ENCODE assay signal across 23 mouse cellular contexts in genomic region chr17:24126801-24127200, GRCm38 (mm10). TPM values are rescaled to one million over a fixed set of nuclear protein-coding genes. Genes with fewer than 3 reads are reported as not detected.
DNase-seq lines count a peak whose midpoint lies in the region; TF ChIP-seq lines count a peak whose summit lies in the region.
"Had no signal": no experiment of that assay in that cellular context is flagged by ENCODE, and none has a peak within 500 bp of the region (broad histone marks: within the 10 kb centered on the region; RNA-seq: fewer than 3 reads in every experiment).

No protein-coding gene starts in this region.

- intact Hi-C loops in heart, postnatal 10 days (cut with DNase I): no loop called here

- no peaks in the 10 kb centered on the region for H3K27me3 ChIP-seq in thymus, adult 2 months (ENCODE audit: control insufficient read depth, insufficient read depth, low read length)
- H3K27me3 ChIP-seq: forebrain, embryonic 13.5 days; limb, embryonic 15.5 days; liver, embryonic 13.5 days; Patski had no signal

- H3K4me1 ChIP-seq in thymus, adult 2 months (replicated peaks; ENCODE audit: control insufficient read depth, insufficient read depth, low read length): peaks cover 3% of the 10 kb centered on the region
- H3K4me1 ChIP-seq: forebrain, embryonic 13.5 days; limb, embryonic 10.5 days; limb, embryonic 15.5 days had no signal

- no peaks in the 10 kb centered on the region for H3K36me3 ChIP-seq in thymus, adult 2 months (ENCODE audit: control insufficient read depth, insufficient read depth, low read length)
- H3K36me3 ChIP-seq: limb, embryonic 10.5 days; limb, embryonic 15.5 days; liver, embryonic 13.5 days had no signal

- H3K27ac ChIP-seq in thymus, adult 2 months (ENCODE audit: control insufficient read depth, insufficient read depth, low read length): no peak overlapping the region
- H3K27ac ChIP-seq: forebrain, embryonic 13.5 days; layer of hippocampus, adult 2 months; limb, embryonic 10.5 days; limb, embryonic 15.5 days; liver, embryonic 13.5 days; macrophage had no signal

- peak; percentile 24 for DNase-seq in thymus, postnatal 0 days (ENCODE audit: low spot score)
- DNase-seq in thymus, adult 2 months: no peak
- peak; percentile 35 for DNase-seq in ES-CJ7 (ENCODE audit: low read depth, low spot score)
- DNase-seq in induced T-regulatory cell, adult 2 months (ENCODE audit: low read depth): peak; percentile 56
- no peak for DNase-seq in layer of hippocampus, adult 18-20 months (ENCODE audit: low spot score in 2 of 2)
- no peak for DNase-seq in heart, postnatal 10 days
- DNase-seq in frontal cortex, postnatal 10 days (ENCODE audit: low spot score in 2 of 2): no peak
- DNase-seq: adrenal gland, postnatal 10 days; cerebellum, adult 9-10 months; cerebellum, postnatal 36 days; gastrocnemius, postnatal 14 days; kidney, postnatal 14 days; liver, embryonic 13.5 days; lung, adult 18-20 months; midbrain, embryonic 14.5 days; right cerebral cortex, adult 18-20 months; thymus, postnatal 36 days had no signal

- TF ChIP-seq POLR2A in thymus, adult 2 months (IDR thresholded peaks at IDR 0.05; ENCODE audit: control insufficient read depth, extremely low read depth, insufficient read depth, low read length, poor library complexity): no peak

- no peak overlapping the region for H3K4me3 ChIP-seq in thymus, adult 2 months (ENCODE audit: control insufficient read depth, insufficient read depth, low read length)
- H3K4me3 ChIP-seq: forebrain, embryonic 13.5 days; layer of hippocampus, adult 2 months; limb, embryonic 10.5 days; limb, embryonic 15.5 days; liver, embryonic 13.5 days had no signal

- WGBS in thymus, adult 2 months: 45% methylated on average over 3 of the region's 3 CpGs

- TF ChIP-seq CTCF in thymus, adult 2 months (IDR thresholded peaks at IDR 0.05; ENCODE audit: borderline replicate concordance, control insufficient read depth, extremely low read depth, insufficient read depth, low read length, poor library complexity): no peak

RNA-seq across cellular contexts. Expression of gene Pdpk1, which starts 23.9 kb away (rescaled TPM):
- 48.3 and 62.0 TPM in 2 replicates for polyA plus RNA-seq in thymus, postnatal 0 days (2015; fragmentation: Nextera tagmentation; extraction: Ambion mirVana)
- polyA plus RNA-seq in thymus, adult 2 months (2012; rRNA removed): 56.6 and 57.8 TPM in 2 replicates
- total RNA-seq in layer of hippocampus, adult 18-20 months (2021): 100 to 1,000 TPM; 104 to 113 TPM
- 10 to 100 TPM; 49.4 to 52.9 TPM for total RNA-seq in heart, postnatal 10 days (2021)

RNA-seq across cellular contexts. Expression of gene Amdhd2, which starts 36.8 kb away (rescaled TPM):
- 27.3 and 29.8 TPM in 2 replicates for polyA plus RNA-seq in thymus, postnatal 0 days (2015; fragmentation: Nextera tagmentation; extraction: Ambion mirVana)
- 48.2 and 57.6 TPM in 2 replicates for polyA plus RNA-seq in thymus, adult 2 months (2012; rRNA removed)
- 10 to 100 TPM; 31.0 to 31.7 TPM for total RNA-seq in layer of hippocampus, adult 18-20 months (2021)
- total RNA-seq in heart, postnatal 10 days (2021): 10 to 100 TPM; 20.7 to 22.8 TPM

RNA-seq across cellular contexts. Expression of gene Atp6v0c, which starts 42.7 kb away (rescaled TPM):
- 506 and 523 TPM in 2 replicates for polyA plus RNA-seq in thymus, postnatal 0 days (2015; fragmentation: Nextera tagmentation; extraction: Ambion mirVana)
- polyA plus RNA-seq in thymus, adult 2 months (2012; rRNA removed): 977 and 1,122 TPM in 2 replicates
- total RNA-seq in layer of hippocampus, adult 18-20 months (2021): 1,000 to 10,000 TPM; 1,141 to 1,201 TPM
- total RNA-seq in heart, postnatal 10 days (2021): 100 to 1,000 TPM; 275 to 284 TPM

RNA-seq across cellular contexts. Expression of gene Kctd5, which starts 53.5 kb away (rescaled TPM):
- polyA plus RNA-seq in thymus, postnatal 0 days (2015; fragmentation: Nextera tagmentation; extraction: Ambion mirVana): 36.1 and 36.3 TPM in 2 replicates
- 38.9 and 44.6 TPM in 2 replicates for polyA plus RNA-seq in thymus, adult 2 months (2012; rRNA removed)
- total RNA-seq in layer of hippocampus, adult 18-20 months (2021): 10 to 100 TPM; 23.2 to 25.0 TPM
- 10 to 100 TPM; 19.5 to 20.8 TPM for total RNA-seq in heart, postnatal 10 days (2021)

Comparison
In these comparisons a context has a peak if more than half of its experiments do, and no peak if none do; other contexts are left out.
1. DNase-seq: peak in thymus, postnatal 0 days (single experiment), ES-CJ7 (single experiment) and induced T-regulatory cell, adult 2 months (single experiment); none in thymus, adult 2 months (single experiment), layer of hippocampus, adult 18-20 months (0 of 2), heart, postnatal 10 days (0 of 2) and frontal cortex, postnatal 10 days (0 of 2).
2. RNA of gene Atp6v0c, which starts 42.7 kb away (total RNA-seq): 1,141 to 1,201 TPM in layer of hippocampus, adult 18-20 months; 275 to 284 TPM in heart, postnatal 10 days; every median in the first group is over 4 times any median in the second.